Mouse (Mus musculus): Measurements from ENCODE around the gene Cxcr1.

- TF ChIP-seq TAL1 (IDR thresholded peaks at IDR 0.05; ENCODE audit: low read length) (no peak), GATA1 (IDR thresholded peaks at IDR 0.05; ENCODE audit: low read length) (no peak)
Measured at GRCm38 (mm10) chr1:74197726-74198470, 3.5 kb upstream of the Cxcr1 start.

Data from erythroblast, embryonic 14.5 days (primary cell).